In the genomic region with DNA sequence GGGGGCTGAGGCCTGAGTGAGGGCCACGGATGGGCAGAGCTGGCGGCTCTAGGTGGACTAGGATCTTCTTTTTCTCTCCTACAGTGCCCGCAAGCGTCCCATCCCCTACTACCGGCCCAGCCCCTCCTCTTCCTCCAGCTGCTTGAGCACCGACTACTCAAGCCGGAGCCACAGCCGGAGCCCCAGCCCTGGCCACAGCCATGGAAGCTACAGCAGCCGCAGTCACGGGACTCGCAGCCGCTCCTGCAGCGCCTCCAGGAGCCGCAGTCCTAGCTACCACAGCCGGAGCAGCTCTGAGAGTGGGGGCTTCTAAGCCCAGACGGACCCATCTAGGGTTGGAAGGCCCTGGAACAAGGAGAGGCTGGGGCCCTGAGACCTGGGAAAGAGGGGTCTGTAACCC, we compare ENCODE assay signal across 13 mouse cellular contexts. TPM values are rescaled to one million over a fixed set of nuclear protein-coding genes. Genes with fewer than 3 reads are reported as not detected.
A peak's percentile ranks its signal among the peaks of the same experiment; 100 is the strongest.
DNase-seq lines count a peak whose midpoint lies in the region; ATAC-seq and TF ChIP-seq lines count a peak whose summit lies in the region.
"Had no signal": no experiment of that assay in that cellular context is flagged by ENCODE, and none has a peak within 500 bp of the region (broad histone marks: within the 10 kb centered on the region; RNA-seq: fewer than 3 reads in every experiment).

No protein-coding gene starts in this region.

- ATAC-seq in forebrain, postnatal 0 days = no peak
- ATAC-seq in hindbrain, embryonic 15.5 days (ENCODE audit: low FRiP score, low read depth) = no peak
- ATAC-seq in hindbrain, embryonic 16.5 days = no peak
- ATAC-seq in embryonic facial prominence, embryonic 14.5 days (ENCODE audit: low read depth) = no peak
- no peak for ATAC-seq in midbrain, embryonic 16.5 days

- WGBS in forebrain, embryonic 10.5 days = 15% methylated on average over 16 of the region's 16 CpGs
- 15% methylated on average over 15 of the region's 16 CpGs for WGBS in forebrain, postnatal 0 days
- 17% methylated on average over 16 of the region's 16 CpGs for WGBS in hindbrain, embryonic 15.5 days
- WGBS in hindbrain, embryonic 16.5 days = 25% methylated on average over 15 of the region's 16 CpGs
- WGBS in embryonic facial prominence, embryonic 14.5 days = 17% methylated on average over 14 of the region's 16 CpGs
- WGBS in midbrain, embryonic 16.5 days = 20% methylated on average over 15 of the region's 16 CpGs

- H3K9me3 ChIP-seq in forebrain, embryonic 10.5 days = 0 out of 2 replicates have a peak, but pooled peaks cover 3% of the 10 kb centered on the region
- H3K9me3 ChIP-seq in forebrain, postnatal 0 days (ENCODE audit: low read length) = no peaks in the 10 kb centered on the region
- H3K9me3 ChIP-seq in hindbrain, embryonic 15.5 days = no peaks in the 10 kb centered on the region
- no peaks in the 10 kb centered on the region for H3K9me3 ChIP-seq in hindbrain, embryonic 16.5 days (ENCODE audit: control insufficient read depth, low read length)
- H3K9me3 ChIP-seq in embryonic facial prominence, embryonic 14.5 days (ENCODE audit: control insufficient read depth, low read length) = no peaks in the 10 kb centered on the region
- no peaks in the 10 kb centered on the region for H3K9me3 ChIP-seq in midbrain, embryonic 16.5 days (replicated peaks; ENCODE audit: control insufficient read depth, low read length, poor library complexity, severe bottlenecking)

- no peaks in the 10 kb centered on the region for H3K36me3 ChIP-seq in forebrain, embryonic 10.5 days (replicated peaks)
- peaks cover 14% of the 10 kb centered on the region; the same call in 1 of the 2 replicates for H3K36me3 ChIP-seq in forebrain, postnatal 0 days (ENCODE audit: insufficient read depth)
- H3K36me3 ChIP-seq in hindbrain, embryonic 15.5 days = peaks cover 2% of the 10 kb centered on the region; the same call in 1 of the 2 replicates
- H3K36me3 ChIP-seq in hindbrain, embryonic 16.5 days (ENCODE audit: control insufficient read depth, insufficient read depth, low read length) = no peaks in the 10 kb centered on the region
- H3K36me3 ChIP-seq in embryonic facial prominence, embryonic 14.5 days (ENCODE audit: control insufficient read depth, insufficient read depth, low read length) = no peaks in the 10 kb centered on the region
- H3K36me3 ChIP-seq in midbrain, embryonic 16.5 days (ENCODE audit: control insufficient read depth, insufficient read depth, low read length) = no peaks in the 10 kb centered on the region; the same call in 1 of the 2 replicates

- no peak overlapping the region for H3K4me2 ChIP-seq in forebrain, postnatal 0 days (ENCODE audit: low read depth)
- peak overlapping the region; percentile 9; the same call in 1 of the 2 replicates for H3K4me2 ChIP-seq in hindbrain, embryonic 15.5 days
- no peak overlapping the region for H3K4me2 ChIP-seq in hindbrain, embryonic 16.5 days (ENCODE audit: low read length)
- H3K4me2 ChIP-seq in embryonic facial prominence, embryonic 14.5 days (ENCODE audit: low read depth, low read length) = peak overlapping the region; percentile 36
- H3K4me2 ChIP-seq in midbrain, embryonic 16.5 days (ENCODE audit: low read length) = no peak overlapping the region

- no peak for DNase-seq in forebrain, embryonic 10.5 days (ENCODE audit: extremely low spot score, low spot score)
- no peak for DNase-seq in forebrain, postnatal 0 days
- no peak for DNase-seq in embryonic facial prominence, embryonic 14.5 days (ENCODE audit: low spot score)
- no peak for DNase-seq in urinary bladder, adult 18-20 months (ENCODE audit: low spot score in 2 of 2)
- no peak for DNase-seq in left cerebral cortex, postnatal 10 days (ENCODE audit: extremely low spot score in 1 of 2, low spot score in 2 of 2)
- DNase-seq: adrenal gland, postnatal 36 days; cerebellum, adult 9-11 months; gastrocnemius, postnatal 25 days; thymus, postnatal 14 days had no signal

- peaks cover 73% of the 10 kb centered on the region for H3K27me3 ChIP-seq in forebrain, embryonic 10.5 days (ENCODE audit: poor library complexity, severe bottlenecking)
- peaks cover 11% of the 10 kb centered on the region for H3K27me3 ChIP-seq in forebrain, postnatal 0 days (ENCODE audit: insufficient read depth, low read length)
- H3K27me3 ChIP-seq in hindbrain, embryonic 15.5 days = 0 out of 2 replicates have a peak, but pooled peaks cover 7% of the 10 kb centered on the region
- peaks cover 3% of the 10 kb centered on the region; the same call in 1 of the 2 replicates for H3K27me3 ChIP-seq in hindbrain, embryonic 16.5 days (replicated peaks; ENCODE audit: control insufficient read depth, insufficient read depth, low read length)
- peaks cover 34% of the 10 kb centered on the region for H3K27me3 ChIP-seq in embryonic facial prominence, embryonic 14.5 days (replicated peaks; ENCODE audit: control insufficient read depth, insufficient read depth, low read length)
- no peaks in the 10 kb centered on the region for H3K27me3 ChIP-seq in midbrain, embryonic 16.5 days (ENCODE audit: control insufficient read depth, insufficient read depth, low read depth, low read length)

- peak overlapping the region; percentile 21; the same call in 1 of the 2 replicates for H3K4me3 ChIP-seq in forebrain, embryonic 10.5 days
- H3K4me3 ChIP-seq in forebrain, postnatal 0 days (ENCODE audit: low read depth, low read length) = no peak overlapping the region
- H3K4me3 ChIP-seq in hindbrain, embryonic 15.5 days = no peak overlapping the region
- no peak overlapping the region for H3K4me3 ChIP-seq in hindbrain, embryonic 16.5 days (ENCODE audit: low read length)
- H3K4me3 ChIP-seq in embryonic facial prominence, embryonic 14.5 days (ENCODE audit: low read depth, low read length) = no peak overlapping the region
- H3K4me3 ChIP-seq in midbrain, embryonic 16.5 days (ENCODE audit: low read depth, low read length) = no peak overlapping the region

- intact Hi-C loops in left cerebral cortex, postnatal 10 days (cut with DNase I) = no loop called here

- 0 out of 2 replicates have a peak overlapping the region, but pooled peaks have one; percentile 31 for H3K27ac ChIP-seq in forebrain, embryonic 10.5 days
- H3K27ac ChIP-seq in forebrain, postnatal 0 days (ENCODE audit: low read depth, low read length) = no peak overlapping the region
- H3K27ac ChIP-seq in hindbrain, embryonic 15.5 days (replicated peaks) = no peak overlapping the region
- H3K27ac ChIP-seq in hindbrain, embryonic 16.5 days (ENCODE audit: low read depth, low read length) = no peak overlapping the region
- H3K27ac ChIP-seq in embryonic facial prominence, embryonic 14.5 days (replicated peaks; ENCODE audit: low read depth, low read length) = no peak overlapping the region
- no peak overlapping the region for H3K27ac ChIP-seq in midbrain, embryonic 16.5 days (ENCODE audit: low read length)
- H3K27ac ChIP-seq: liver, embryonic 14.5 days had no signal

- peaks cover 31% of the 10 kb centered on the region for H3K4me1 ChIP-seq in forebrain, embryonic 10.5 days
- no peaks in the 10 kb centered on the region for H3K4me1 ChIP-seq in forebrain, postnatal 0 days (ENCODE audit: insufficient read depth)
- peaks cover 23% of the 10 kb centered on the region for H3K4me1 ChIP-seq in hindbrain, embryonic 15.5 days (replicated peaks)
- H3K4me1 ChIP-seq in hindbrain, embryonic 16.5 days (ENCODE audit: control insufficient read depth, insufficient read depth, low read depth, low read length) = peaks cover 12% of the 10 kb centered on the region
- peaks cover 4% of the 10 kb centered on the region; the same call in 1 of the 2 replicates for H3K4me1 ChIP-seq in embryonic facial prominence, embryonic 14.5 days (ENCODE audit: control insufficient read depth, insufficient read depth, low read length)
- peaks cover 7% of the 10 kb centered on the region for H3K4me1 ChIP-seq in midbrain, embryonic 16.5 days (ENCODE audit: control insufficient read depth, insufficient read depth, low read length)

- TF ChIP-seq CTCF in forebrain, postnatal 0 days (IDR thresholded peaks at IDR 0.05; ENCODE audit: low read depth) = no peak

- H3K9ac ChIP-seq in forebrain, postnatal 0 days = no peak overlapping the region
- no peak overlapping the region for H3K9ac ChIP-seq in hindbrain, embryonic 15.5 days
- H3K9ac ChIP-seq in hindbrain, embryonic 16.5 days (ENCODE audit: low read depth, low read length) = no peak overlapping the region
- peak overlapping the region; percentile 35; the same call in 1 of the 2 replicates for H3K9ac ChIP-seq in embryonic facial prominence, embryonic 14.5 days (ENCODE audit: low read depth, low read length)
- peak overlapping the region; percentile 37; the same call in 1 of the 2 replicates for H3K9ac ChIP-seq in midbrain, embryonic 16.5 days (ENCODE audit: low read depth, low read length)
- H3K9ac ChIP-seq: liver, embryonic 14.5 days had no signal

RNA-seq across cellular contexts. Expression of a gene that starts 14.7 kb away (rescaled TPM):
- polyA plus RNA-seq in forebrain, embryonic 10.5 days (2016; fragmentation: Nextera tagmentation; extraction: Ambion mirVana) = 7.2 and 7.6 TPM in 2 replicates
- total RNA-seq in forebrain, postnatal 0 days (2014; rRNA removed) = 9.8 and 11.5 TPM in 2 replicates
- 9.2 and 11.2 TPM in 2 replicates for polyA plus RNA-seq in forebrain, postnatal 0 days (2015; fragmentation: Nextera tagmentation; extraction: Ambion mirVana)
- polyA plus RNA-seq in hindbrain, embryonic 15.5 days (2015; fragmentation: Nextera tagmentation; extraction: Ambion mirVana) = 14.8 and 16.6 TPM in 2 replicates
- 15.6 and 29.6 TPM in 2 replicates for polyA plus RNA-seq in hindbrain, embryonic 16.5 days (2015; fragmentation: Nextera tagmentation; extraction: Ambion mirVana)
- polyA plus RNA-seq in embryonic facial prominence, embryonic 14.5 days (2014; fragmentation: Nextera tagmentation; extraction: Ambion mirVana) = 365 and 522 TPM in 2 replicates
- polyA plus RNA-seq in midbrain, embryonic 16.5 days (2015; fragmentation: Nextera tagmentation; extraction: Ambion mirVana) = 9.6 and 10.1 TPM in 2 replicates
- 1 to 10 TPM; 4.3 to 4.6 TPM for total RNA-seq in left cerebral cortex, postnatal 10 days (2021)

Comparison
In these comparisons a context has a peak if more than half of its experiments do, and no peak if none do; other contexts are left out.
1. H3K4me2 ChIP-seq: peak in hindbrain, embryonic 15.5 days (single experiment) and embryonic facial prominence, embryonic 14.5 days (single experiment); none in forebrain, postnatal 0 days (single experiment), hindbrain, embryonic 16.5 days (single experiment) and midbrain, embryonic 16.5 days (single experiment).
2. H3K9ac ChIP-seq: peak in embryonic facial prominence, embryonic 14.5 days (single experiment) and midbrain, embryonic 16.5 days (single experiment); none in forebrain, postnatal 0 days (single experiment), hindbrain, embryonic 15.5 days (single experiment) and hindbrain, embryonic 16.5 days (single experiment).
3. RNA of a gene that starts 14.7 kb away (polyA plus RNA-seq): 365 to 522 TPM in embryonic facial prominence, embryonic 14.5 days; 15.6 to 29.6 TPM in hindbrain, embryonic 16.5 days, 14.8 to 16.6 TPM in hindbrain, embryonic 15.5 days, 9.2 to 11.2 TPM in forebrain, postnatal 0 days, 9.6 to 10.1 TPM in midbrain, embryonic 16.5 days and 7.2 to 7.6 TPM in forebrain, embryonic 10.5 days; every median in the first group is over 10 times any median in the second.